Mouse (Mus musculus): ENCODE results near the gene Slc36a3. TPM values are rescaled to one million over a fixed set of nuclear protein-coding genes. Genes with fewer than 3 reads are reported as not detected.

Gene Slc36a3
- polyA plus RNA-seq, 1 experiment from 2014 or later, result not detected

GRCm38 (mm10) chr11:55141502-55141901, 10.0 kb downstream of the Slc36a3 start:
- 81% methylated on average over 4 of the region's 4 CpGs for WGBS
- no peaks in the 10 kb centered on the region for H3K9me3 ChIP-seq (replicated peaks; ENCODE audit: control insufficient read depth, low read length)

DNA sequence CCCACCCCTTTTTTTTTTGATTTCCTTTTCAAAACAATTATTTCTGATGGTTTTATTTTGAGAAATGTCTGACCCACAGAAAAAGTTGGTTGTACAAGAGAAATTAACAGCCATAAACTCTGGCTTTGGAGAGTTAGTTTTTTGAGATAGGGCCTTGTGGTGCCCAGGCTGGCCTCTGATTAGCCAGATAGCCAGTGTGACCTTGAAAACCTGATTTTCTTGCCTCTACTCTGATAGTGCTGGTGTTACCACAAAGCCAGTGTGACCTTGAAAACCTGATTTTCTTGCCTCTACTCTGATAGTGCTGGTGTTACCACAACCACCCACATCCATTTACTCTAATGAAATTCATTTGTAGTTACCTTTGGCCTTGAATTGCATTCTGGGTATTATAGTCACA, 13.9 kb downstream of the Slc36a3 start:
- Histone ChIP-seq H3K27me3 (ENCODE audit: control insufficient read depth, insufficient read depth, low read length) (no peaks in the 10 kb centered on the region), H3K4me3 (ENCODE audit: low read depth, low read length) (no peak overlapping the region), H3K9me3 (replicated peaks; ENCODE audit: control insufficient read depth, low read length) (no peaks in the 10 kb centered on the region), H3K9ac (replicated peaks; ENCODE audit: low read length) (no peak overlapping the region), H3K36me3 (replicated peaks; ENCODE audit: control insufficient read depth, insufficient read depth, low read depth, low read length) (no peaks in the 10 kb centered on the region), H3K27ac (replicated peaks; ENCODE audit: low read depth, low read length) (no peak overlapping the region), H3K4me1 (ENCODE audit: control insufficient read depth, insufficient read depth, low read length) (no peaks in the 10 kb centered on the region), H3K4me2 (ENCODE audit: low read depth, low read length) (no peak overlapping the region)
- ATAC-seq (replicated peaks; ENCODE audit: insufficient number of reproducible peaks, low FRiP score, low TSS enrichment, low read depth) (no peak), DNase-seq (ENCODE audit: low spot score) (no peak)

More at GRCm38 (mm10) chr11:55141502-55141901, 10.0 kb downstream of the Slc36a3 start:
- Histone ChIP-seq H3K36me3 (replicated peaks; ENCODE audit: control insufficient read depth, insufficient read depth, low read depth, low read length) (no peaks in the 10 kb centered on the region), H3K4me2 (ENCODE audit: low read depth, low read length) (no peak overlapping the region), H3K27me3 (ENCODE audit: control insufficient read depth, insufficient read depth, low read length) (no peaks in the 10 kb centered on the region), H3K4me3 (ENCODE audit: low read depth, low read length) (no peak overlapping the region), H3K9ac (replicated peaks; ENCODE audit: low read length) (no peak overlapping the region), H3K4me1 (ENCODE audit: control insufficient read depth, insufficient read depth, low read length) (no peaks in the 10 kb centered on the region), H3K27ac (replicated peaks; ENCODE audit: low read depth, low read length) (no peak overlapping the region)
- DNase-seq (ENCODE audit: low spot score) (no peak), ATAC-seq (replicated peaks; ENCODE audit: insufficient number of reproducible peaks, low FRiP score, low TSS enrichment, low read depth) (no peak)

DNA sequence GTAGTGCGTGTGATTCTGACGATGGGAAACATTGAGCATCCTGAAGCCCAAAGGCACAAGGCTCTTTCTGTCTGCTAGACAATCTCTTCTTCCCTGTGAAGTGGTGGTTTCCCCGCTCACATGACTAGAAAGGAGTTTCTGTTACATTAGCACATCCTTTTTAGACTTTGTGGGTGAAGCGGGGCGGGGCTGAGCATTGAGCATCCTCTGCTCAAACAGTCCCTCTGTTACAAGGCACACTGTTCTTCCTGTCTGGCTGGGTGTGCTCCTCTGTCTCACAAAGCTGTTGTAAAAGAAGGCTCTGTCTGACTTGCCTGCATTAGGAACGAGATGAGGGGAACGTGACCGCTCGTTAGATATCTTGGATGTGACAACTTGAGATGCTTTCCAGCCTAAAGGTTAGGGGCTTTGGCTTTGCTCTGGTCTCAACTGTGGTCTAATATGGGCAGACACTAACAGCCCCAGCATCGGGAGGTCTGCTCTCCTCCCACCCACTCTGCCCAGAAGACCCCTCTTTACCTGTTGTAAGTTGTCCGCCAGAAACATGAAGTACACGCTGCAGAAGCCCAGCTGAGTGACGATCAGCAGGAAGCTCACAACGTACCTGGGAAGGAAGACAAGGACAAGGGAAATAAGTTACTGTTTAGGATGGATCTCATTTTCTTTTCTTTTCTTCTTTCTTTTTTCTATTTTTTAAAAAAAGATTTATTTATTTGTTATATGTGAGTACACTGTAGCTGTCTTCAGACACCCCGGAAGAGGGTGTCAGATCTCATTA, 14.5 kb downstream of the Slc36a3 start:
- WGBS, result 64% methylated on average over 15 of the region's 15 CpGs
- DNase-seq (ENCODE audit: low spot score) (no peak), ATAC-seq (replicated peaks; ENCODE audit: insufficient number of reproducible peaks, low FRiP score, low TSS enrichment, low read depth) (no peak)

GRCm38 (mm10) chr11:55134871-55135270, 16.6 kb downstream of the Slc36a3 start:
- Histone ChIP-seq H3K4me3 (ENCODE audit: low read depth, low read length) (no peak overlapping the region), H3K4me2 (ENCODE audit: low read depth, low read length) (no peak overlapping the region), H3K36me3 (replicated peaks; ENCODE audit: control insufficient read depth, insufficient read depth, low read depth, low read length) (no peaks in the 10 kb centered on the region), H3K27me3 (ENCODE audit: control insufficient read depth, insufficient read depth, low read length) (no peaks in the 10 kb centered on the region), H3K4me1 (ENCODE audit: control insufficient read depth, insufficient read depth, low read length) (no peaks in the 10 kb centered on the region), H3K9me3 (replicated peaks; ENCODE audit: control insufficient read depth, low read length) (no peaks in the 10 kb centered on the region), H3K9ac (replicated peaks; ENCODE audit: low read length) (no peak overlapping the region), H3K27ac (replicated peaks; ENCODE audit: low read depth, low read length) (no peak overlapping the region)
- no peak for DNase-seq (ENCODE audit: low spot score)
- no peak for ATAC-seq (replicated peaks; ENCODE audit: insufficient number of reproducible peaks, low FRiP score, low TSS enrichment, low read depth)
- 89% methylated on average over 5 of the region's 5 CpGs for WGBS

More for the DNA sequence above, 14.5 kb downstream of the Slc36a3 start:
- H3K4me1 ChIP-seq (ENCODE audit: control insufficient read depth, insufficient read depth, low read length), result no peaks in the 10 kb centered on the region
- no peaks in the 10 kb centered on the region for H3K36me3 ChIP-seq (replicated peaks; ENCODE audit: control insufficient read depth, insufficient read depth, low read depth, low read length)
- H3K9ac ChIP-seq (replicated peaks; ENCODE audit: low read length), result no peak overlapping the region
- H3K9me3 ChIP-seq (replicated peaks; ENCODE audit: control insufficient read depth, low read length), result no peaks in the 10 kb centered on the region
- no peaks in the 10 kb centered on the region for H3K27me3 ChIP-seq (ENCODE audit: control insufficient read depth, insufficient read depth, low read length)
- H3K4me2 ChIP-seq (ENCODE audit: low read depth, low read length), result no peak overlapping the region
- no peak overlapping the region for H3K27ac ChIP-seq (replicated peaks; ENCODE audit: low read depth, low read length)
- no peak overlapping the region for H3K4me3 ChIP-seq (ENCODE audit: low read depth, low read length)

- Histone ChIP-seq H3K27me3 (ENCODE audit: control insufficient read depth, insufficient read depth, low read length) (no peaks in the 10 kb centered on the region), H3K4me2 (ENCODE audit: low read depth, low read length) (no peak overlapping the region), H3K36me3 (replicated peaks; ENCODE audit: control insufficient read depth, insufficient read depth, low read depth, low read length) (no peaks in the 10 kb centered on the region), H3K4me1 (ENCODE audit: control insufficient read depth, insufficient read depth, low read length) (no peaks in the 10 kb centered on the region), H3K9ac (replicated peaks; ENCODE audit: low read length) (no peak overlapping the region), H3K4me3 (ENCODE audit: low read depth, low read length) (no peak overlapping the region), H3K9me3 (replicated peaks; ENCODE audit: control insufficient read depth, low read length) (no peaks in the 10 kb centered on the region), H3K27ac (replicated peaks; ENCODE audit: low read depth, low read length) (no peak overlapping the region)
- DNase-seq (ENCODE audit: low spot score), result no peak
- 94% methylated on average over 1 of the region's 1 CpGs for WGBS
- no peak for ATAC-seq (replicated peaks; ENCODE audit: insufficient number of reproducible peaks, low FRiP score, low TSS enrichment, low read depth)
Measured at GRCm38 (mm10) chr11:55134407-55134806, 17.1 kb downstream of the Slc36a3 start.

- H3K36me3 ChIP-seq (replicated peaks; ENCODE audit: control insufficient read depth, insufficient read depth, low read depth, low read length), result no peaks in the 10 kb centered on the region
Measured at GRCm38 (mm10) chr11:55133204-55133603, 18.3 kb downstream of the Slc36a3 start.

GRCm38 (mm10) chr11:55131946-55132345, 19.6 kb downstream of the Slc36a3 start:
- 69% methylated on average over 1 of the region's 1 CpGs for WGBS
- Histone ChIP-seq H3K27ac (replicated peaks; ENCODE audit: low read depth, low read length) (no peak overlapping the region), H3K4me3 (ENCODE audit: low read depth, low read length) (no peak overlapping the region), H3K4me2 (ENCODE audit: low read depth, low read length) (no peak overlapping the region), H3K4me1 (ENCODE audit: control insufficient read depth, insufficient read depth, low read length) (no peaks in the 10 kb centered on the region), H3K27me3 (ENCODE audit: control insufficient read depth, insufficient read depth, low read length) (no peaks in the 10 kb centered on the region), H3K9ac (replicated peaks; ENCODE audit: low read length) (no peak overlapping the region), H3K9me3 (replicated peaks; ENCODE audit: control insufficient read depth, low read length) (no peaks in the 10 kb centered on the region), H3K36me3 (replicated peaks; ENCODE audit: control insufficient read depth, insufficient read depth, low read depth, low read length) (no peaks in the 10 kb centered on the region)
- no peak for ATAC-seq (replicated peaks; ENCODE audit: insufficient number of reproducible peaks, low FRiP score, low TSS enrichment, low read depth)
- no peak for DNase-seq (ENCODE audit: low spot score)

More at GRCm38 (mm10) chr11:55133204-55133603, 18.3 kb downstream of the Slc36a3 start:
- 75% methylated on average over 1 of the region's 1 CpGs for WGBS
- DNase-seq (ENCODE audit: low spot score) (no peak), ATAC-seq (replicated peaks; ENCODE audit: insufficient number of reproducible peaks, low FRiP score, low TSS enrichment, low read depth) (no peak)
- no peak overlapping the region for H3K27ac ChIP-seq (replicated peaks; ENCODE audit: low read depth, low read length)
- no peaks in the 10 kb centered on the region for H3K27me3 ChIP-seq (ENCODE audit: control insufficient read depth, insufficient read depth, low read length)
- no peak overlapping the region for H3K4me2 ChIP-seq (ENCODE audit: low read depth, low read length)
- no peaks in the 10 kb centered on the region for H3K9me3 ChIP-seq (replicated peaks; ENCODE audit: control insufficient read depth, low read length)
- H3K4me1 ChIP-seq (ENCODE audit: control insufficient read depth, insufficient read depth, low read length), result no peaks in the 10 kb centered on the region
- H3K9ac ChIP-seq (replicated peaks; ENCODE audit: low read length), result no peak overlapping the region
- no peak overlapping the region for H3K4me3 ChIP-seq (ENCODE audit: low read depth, low read length)

GRCm38 (mm10) chr11:55131077-55131742, 20.3 kb downstream of the Slc36a3 start:
- Histone ChIP-seq H3K36me3 (replicated peaks; ENCODE audit: control insufficient read depth, insufficient read depth, low read depth, low read length) (no peaks in the 10 kb centered on the region), H3K4me3 (ENCODE audit: low read depth, low read length) (no peak overlapping the region), H3K27ac (replicated peaks; ENCODE audit: low read depth, low read length) (no peak overlapping the region), H3K4me1 (ENCODE audit: control insufficient read depth, insufficient read depth, low read length) (no peaks in the 10 kb centered on the region), H3K4me2 (ENCODE audit: low read depth, low read length) (no peak overlapping the region), H3K9me3 (replicated peaks; ENCODE audit: control insufficient read depth, low read length) (no peaks in the 10 kb centered on the region), H3K9ac (replicated peaks; ENCODE audit: low read length) (no peak overlapping the region), H3K27me3 (ENCODE audit: control insufficient read depth, insufficient read depth, low read length) (no peaks in the 10 kb centered on the region)
- ATAC-seq (replicated peaks; ENCODE audit: insufficient number of reproducible peaks, low FRiP score, low TSS enrichment, low read depth) (no peak), DNase-seq (ENCODE audit: low spot score) (no peak)
- 88% methylated on average over 11 of the region's 11 CpGs for WGBS
